Mouse (Mus musculus) kidney, embryonic 14.5 days (tissue): ENCODE results near the gene Fam207a. TPM values are rescaled to one million over a fixed set of nuclear protein-coding genes. Genes with fewer than 3 reads are reported as not detected.

Experiments used
- ATAC-seq: fragments of 200-750 bp; cut with Nextera tagmentation; 2 replicates; pipeline ENCODE4 v1.8.0; 2017; ENCODE audit warnings: moderate number of reproducible peaks, mild to moderate bottlenecking, moderate TSS enrichment, moderate library complexity; ENCODE audit not compliant: low FRiP score, low TSS enrichment
- H3K27ac ChIP-seq: fragments of 300-500 bp; sonication (generic); 2 replicates; pipeline ENCODE4 v1.5.1; 2014; ENCODE audit warnings: low read depth, mild to moderate bottlenecking, low read length, moderate library complexity, mixed read lengths
- H3K27me3 ChIP-seq: fragments of 300-500 bp; sonication (generic); 2 replicates; pipeline ENCODE4 v1.6.1; 2014; ENCODE audit warnings: mild to moderate bottlenecking, low read length; ENCODE audit not compliant: control insufficient read depth, insufficient read depth
- H3K36me3 ChIP-seq: fragments of 300-500 bp; sonication (generic); 2 replicates; pipeline ENCODE4 v1.6.1; 2014; ENCODE audit warnings: low read length, mixed read lengths; ENCODE audit not compliant: control insufficient read depth, insufficient read depth
- H3K4me1 ChIP-seq: fragments of 300-500 bp; sonication (generic); 2 replicates; pipeline ENCODE4 v1.6.1; 2014; ENCODE audit warnings: low read length, mixed read lengths; ENCODE audit not compliant: control insufficient read depth, insufficient read depth
- H3K4me2 ChIP-seq: fragments of 300-500 bp; sonication (generic); replicated peaks from 2 replicates; pipeline ENCODE4 v1.6.1; 2014; ENCODE audit warnings: low read depth, mild to moderate bottlenecking, low read length
- H3K4me3 ChIP-seq: fragments of 300-500 bp; sonication (generic); 2 replicates; pipeline ENCODE4 v1.5.1; 2014; ENCODE audit warnings: mild to moderate bottlenecking, low read length
- H3K9ac ChIP-seq: fragments of 300-500 bp; sonication (generic); 2 replicates; pipeline ENCODE4 v1.6.1; 2014; ENCODE audit warnings: low read depth, mild to moderate bottlenecking, low read length, moderate library complexity
- H3K9me3 ChIP-seq: fragments of 300-500 bp; sonication (generic); 2 replicates; pipeline ENCODE4 v1.6.1; 2016; ENCODE audit warnings: low read length; ENCODE audit not compliant: control insufficient read depth
- WGBS: fragments of 180-500 bp; shearing (Covaris S2); extraction: QIAGEN DNeasy Blood & Tissue Kit; methylation state at CpG from one replicate; pipeline ENCODE4 v1.1.7; 2014; 5-methylcytosine and 5-hydroxymethylcytosine counted together
- polyA plus RNA-seq: library from polyadenylated mRNA; unstranded; fragments of >200 nt; fragmentation: Nextera tagmentation; extraction: Ambion mirVana; gene quantifications from 2 replicates; pipeline ENCODE4 v1.2.1, GENCODE M21; 2014

Gene Fam207a
- polyA plus RNA-seq, 1 experiment from 2014 or later = 36.5 TPM

DNA sequence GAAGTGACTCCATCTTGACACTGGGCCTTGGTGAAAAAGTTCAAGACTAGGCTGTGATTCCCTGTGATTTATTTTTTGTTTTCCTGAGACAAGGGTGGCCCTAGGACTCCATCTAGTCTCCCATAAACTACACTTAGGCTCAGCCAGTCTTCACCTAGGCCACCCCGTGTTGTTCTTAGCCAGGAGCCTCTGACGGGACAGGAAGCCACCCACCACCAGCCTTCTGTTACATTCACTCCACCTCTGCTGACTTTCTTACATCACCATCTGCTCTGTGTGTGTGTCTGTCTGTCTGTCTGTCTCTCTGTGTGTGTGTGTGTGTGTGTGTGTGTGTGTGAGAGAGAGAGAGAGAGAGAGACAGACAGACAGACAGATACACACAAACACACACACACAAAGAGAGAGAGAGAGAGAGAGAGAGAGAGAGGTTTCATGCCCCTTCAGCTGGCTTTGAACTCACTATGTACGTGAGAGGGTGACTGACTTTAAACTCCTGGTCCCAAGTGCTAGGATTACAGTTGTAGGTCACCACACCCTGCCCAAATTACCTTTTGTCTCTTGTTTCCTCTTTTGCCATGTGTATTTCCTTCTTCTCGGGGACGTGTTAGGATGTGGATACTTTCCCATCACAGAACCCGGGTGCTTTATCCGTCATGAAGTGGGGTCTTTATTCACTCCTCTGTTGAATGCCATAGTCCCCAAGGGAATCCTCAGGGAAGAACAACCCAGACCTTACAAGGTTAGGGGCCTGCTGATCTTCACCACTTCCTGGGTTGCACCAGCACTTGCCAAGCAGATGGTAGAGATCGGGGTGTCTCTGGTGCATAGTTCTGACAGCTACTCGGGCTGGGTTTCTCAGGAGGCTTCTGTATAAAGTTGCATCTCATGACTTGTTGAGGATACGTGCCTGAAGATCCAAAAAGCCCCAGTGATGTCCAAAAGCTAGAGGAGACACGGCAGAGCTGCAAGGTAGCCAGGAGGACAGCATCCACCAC lies 21.9 kb upstream of the Fam207a start:
- WGBS = 77% methylated on average over 11 of the region's 11 CpGs
- Histone ChIP-seq H3K36me3 (no peaks in the 10 kb centered on the region), H3K4me1 (no peaks in the 10 kb centered on the region), H3K27me3 (no peaks in the 10 kb centered on the region), H3K4me2 (no peak overlapping the region), H3K27ac (no peak overlapping the region), H3K9ac (no peak overlapping the region), H3K4me3 (no peak overlapping the region), H3K9me3 (no peaks in the 10 kb centered on the region)
- ATAC-seq = no peak

DNA sequence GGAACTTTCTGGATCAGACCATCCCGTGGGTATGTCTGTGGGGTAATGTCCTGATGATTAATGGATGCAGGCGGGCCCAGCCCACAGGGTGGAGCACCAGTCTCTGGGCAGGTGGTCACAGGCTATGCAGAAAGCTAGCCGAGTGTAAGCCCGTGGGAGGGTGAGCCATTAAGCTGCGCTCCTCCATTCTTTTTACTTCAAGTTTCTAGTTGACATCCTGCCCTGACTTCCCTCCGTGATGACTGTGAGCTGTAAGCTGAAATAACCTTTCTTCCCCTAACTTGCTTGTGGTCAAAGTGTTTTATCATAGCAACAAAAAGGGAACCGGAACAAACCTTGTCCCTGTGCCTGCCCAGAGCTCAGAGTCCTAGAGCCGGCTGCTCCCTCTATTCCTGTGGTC lies 21.1 kb upstream of the Fam207a start:
- Histone ChIP-seq H3K4me3 (no peak overlapping the region), H3K27ac (no peak overlapping the region), H3K4me1 (no peaks in the 10 kb centered on the region), H3K9ac (no peak overlapping the region), H3K9me3 (no peaks in the 10 kb centered on the region), H3K27me3 (no peaks in the 10 kb centered on the region), H3K4me2 (no peak overlapping the region), H3K36me3 (no peaks in the 10 kb centered on the region)
- 56% methylated on average over 8 of the region's 8 CpGs for WGBS
- no peak for ATAC-seq

DNA sequence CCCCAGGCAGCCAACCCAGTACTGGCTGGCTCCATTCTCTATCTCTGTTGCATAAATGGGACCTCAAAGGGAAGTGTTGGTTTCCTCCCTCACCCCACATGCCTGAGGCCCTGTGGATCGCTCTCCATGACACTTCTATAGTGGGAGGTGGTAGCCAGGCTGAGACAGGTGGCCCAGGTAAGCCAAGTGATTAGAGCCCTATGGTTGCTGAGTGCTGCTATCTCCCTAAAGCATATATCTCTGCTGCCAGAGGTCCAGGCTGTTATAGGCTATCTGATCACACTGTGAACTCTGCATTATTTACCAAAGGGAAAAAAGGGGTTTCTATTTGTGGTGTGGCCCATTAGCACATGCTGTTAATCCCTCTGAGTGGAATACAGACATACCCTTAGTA lies 16.4 kb upstream of the Fam207a start:
- no peak overlapping the region for H3K4me3 ChIP-seq
- no peaks in the 10 kb centered on the region for H3K36me3 ChIP-seq
- no peaks in the 10 kb centered on the region for H3K27me3 ChIP-seq
- H3K9ac ChIP-seq = no peak overlapping the region
- H3K27ac ChIP-seq = no peak overlapping the region
- ATAC-seq = no peak
- no peaks in the 10 kb centered on the region for H3K9me3 ChIP-seq
- 78% methylated on average over 1 of the region's 1 CpGs for WGBS
- no peaks in the 10 kb centered on the region for H3K4me1 ChIP-seq
- H3K4me2 ChIP-seq = no peak overlapping the region

DNA sequence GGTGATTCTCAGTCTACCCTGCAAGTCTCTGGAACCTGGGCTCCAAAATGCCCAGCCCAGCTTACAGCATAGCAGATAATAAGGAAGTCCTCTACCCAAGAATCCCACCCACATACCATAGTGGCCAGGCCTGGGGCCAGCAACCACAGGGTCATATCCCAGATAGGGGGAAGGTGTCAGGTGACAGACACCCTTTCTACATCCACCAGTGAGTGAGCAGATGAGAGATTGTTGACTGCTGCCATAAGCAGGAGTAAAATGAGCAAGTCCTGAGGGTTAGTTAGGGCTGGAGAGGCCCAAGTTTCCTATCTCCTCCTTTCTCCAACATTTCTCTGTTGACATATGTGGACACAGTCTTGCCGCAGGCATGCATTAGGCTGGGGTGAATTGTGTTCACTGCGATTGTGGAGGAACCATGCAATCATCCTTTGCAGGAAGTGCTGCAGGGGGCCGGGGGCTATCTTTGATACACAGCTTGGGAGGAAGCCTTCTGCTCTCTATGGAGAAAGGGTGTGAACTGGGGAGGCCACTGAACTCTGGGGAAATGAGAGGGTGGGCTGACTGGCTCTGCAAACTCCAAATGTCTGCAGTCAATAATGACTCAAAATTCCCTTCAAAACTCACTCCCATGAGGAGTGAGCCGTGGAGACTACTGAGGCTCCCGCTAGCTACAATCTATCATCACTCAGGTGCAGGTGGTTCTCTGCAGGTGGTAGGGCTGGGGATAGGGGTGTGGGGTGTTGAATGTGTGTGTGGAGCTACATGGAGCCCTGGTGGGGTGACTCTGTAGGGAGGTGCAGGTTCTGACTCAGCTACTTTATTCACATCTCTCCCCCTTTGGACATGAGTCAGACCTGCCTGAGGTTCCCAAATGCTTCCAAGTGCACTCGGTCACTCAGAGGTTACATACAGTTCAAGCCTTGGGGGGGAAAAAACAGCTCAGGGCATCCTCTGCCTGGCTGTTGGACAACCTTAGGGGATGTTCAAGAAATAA lies 15.7 kb upstream of the Fam207a start:
- H3K4me2 ChIP-seq = no peak overlapping the region
- 75% methylated on average over 6 of the region's 6 CpGs for WGBS
- H3K27me3 ChIP-seq = no peaks in the 10 kb centered on the region
- no peaks in the 10 kb centered on the region for H3K36me3 ChIP-seq
- H3K9ac ChIP-seq = no peak overlapping the region
- no peak overlapping the region for H3K27ac ChIP-seq
- H3K9me3 ChIP-seq = no peaks in the 10 kb centered on the region
- no peaks in the 10 kb centered on the region for H3K4me1 ChIP-seq
- no peak for ATAC-seq
- no peak overlapping the region for H3K4me3 ChIP-seq

DNA sequence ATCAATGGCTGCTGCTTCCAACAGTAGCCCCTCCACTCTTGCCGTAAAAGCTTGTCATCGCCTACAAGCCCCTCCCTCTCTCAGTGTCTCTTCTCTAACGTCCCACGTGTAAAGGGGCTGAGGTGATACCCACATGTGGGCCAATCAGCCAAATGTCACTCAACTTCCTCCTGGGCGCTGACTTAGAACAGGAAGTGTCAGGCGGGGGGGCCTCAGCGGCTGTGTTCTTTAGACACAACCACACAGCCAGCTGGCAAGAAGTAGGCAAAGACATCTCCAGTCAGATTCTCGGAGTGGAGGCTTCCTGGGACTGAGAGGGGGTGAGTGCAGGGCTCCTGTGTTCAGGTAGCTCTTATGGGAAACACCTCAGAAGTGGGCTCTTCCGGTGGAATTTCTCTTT lies 14.6 kb upstream of the Fam207a start, which contains the start of gene Itgb2:
Gene Itgb2, plus strand, starts transcription at position 113 of the 400 bp plus-strand sequence.
- H3K4me3 ChIP-seq = no peak within 1 kb of the TSS
- WGBS = 62% methylated on average over 9 of the region's 9 CpGs
- no peak for ATAC-seq

DNA sequence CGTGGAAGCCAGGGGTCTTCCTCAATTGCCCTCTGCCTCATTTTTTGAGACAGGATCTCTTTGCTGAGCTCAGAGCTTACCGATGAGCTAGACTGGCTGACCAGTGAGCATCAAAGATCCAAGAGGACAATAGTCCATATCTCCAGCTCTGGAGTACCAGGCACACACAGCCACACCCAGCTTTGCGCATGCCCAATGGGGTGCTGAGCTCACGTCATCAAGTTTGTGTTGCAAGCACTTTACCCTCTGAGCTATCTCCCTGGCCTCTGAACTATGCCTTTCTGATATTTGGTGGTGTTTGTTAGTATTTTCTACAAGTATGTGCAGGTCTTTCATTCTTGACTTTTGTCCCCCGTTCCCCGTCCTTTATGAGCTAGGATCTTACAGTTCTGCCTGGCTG lies 13.0 kb upstream of the Fam207a start:
- Histone ChIP-seq H3K27me3 (no peaks in the 10 kb centered on the region), H3K9ac (no peak overlapping the region), H3K36me3 (no peaks in the 10 kb centered on the region), H3K4me3 (no peak overlapping the region), H3K4me1 (no peaks in the 10 kb centered on the region), H3K4me2 (no peak overlapping the region), H3K9me3 (no peaks in the 10 kb centered on the region), H3K27ac (no peak overlapping the region)
- WGBS = 91% methylated on average over 6 of the region's 6 CpGs
- no peak for ATAC-seq

More for the DNA sequence above, 14.6 kb upstream of the Fam207a start, which contains the start of gene Itgb2:
- Histone ChIP-seq H3K4me1 (no peaks in the 10 kb centered on the region), H3K27me3 (no peaks in the 10 kb centered on the region), H3K27ac (no peak within 1 kb of the TSS), H3K9ac (no peak within 1 kb of the TSS), H3K36me3 (no peaks in the 10 kb centered on the region), H3K4me2 (no peak within 1 kb of the TSS), H3K9me3 (no peaks in the 10 kb centered on the region)

DNA sequence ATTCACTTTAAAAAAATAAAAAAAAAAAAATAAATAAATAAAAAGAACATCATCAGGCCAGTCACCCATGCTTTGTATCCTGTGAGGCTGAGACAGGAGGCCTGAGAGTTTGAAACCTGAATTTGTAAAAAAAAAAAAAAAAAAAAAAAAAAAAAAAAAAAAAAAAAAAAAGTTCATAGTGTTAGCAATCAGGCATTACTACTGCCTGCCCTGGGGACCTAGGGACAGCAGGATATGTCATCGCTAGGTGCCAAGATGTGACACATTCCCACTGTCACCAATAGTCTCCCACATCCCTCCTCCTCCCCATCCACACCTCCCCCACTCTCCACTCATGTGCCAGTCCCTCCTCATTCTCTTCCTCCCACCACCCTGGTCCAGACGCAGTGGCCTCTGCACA lies 10.9 kb upstream of the Fam207a start:
- no peaks in the 10 kb centered on the region for H3K9me3 ChIP-seq
- H3K27me3 ChIP-seq = no peaks in the 10 kb centered on the region
- ATAC-seq = no peak
- no peaks in the 10 kb centered on the region for H3K36me3 ChIP-seq
- H3K4me3 ChIP-seq = no peak overlapping the region
- H3K27ac ChIP-seq = no peak overlapping the region
- H3K4me2 ChIP-seq = no peak overlapping the region
- H3K4me1 ChIP-seq = peaks cover 4% of the 10 kb centered on the region; the same call in 1 of the 2 replicates
- WGBS = 59% methylated on average over 2 of the region's 2 CpGs
- no peak overlapping the region for H3K9ac ChIP-seq

DNA sequence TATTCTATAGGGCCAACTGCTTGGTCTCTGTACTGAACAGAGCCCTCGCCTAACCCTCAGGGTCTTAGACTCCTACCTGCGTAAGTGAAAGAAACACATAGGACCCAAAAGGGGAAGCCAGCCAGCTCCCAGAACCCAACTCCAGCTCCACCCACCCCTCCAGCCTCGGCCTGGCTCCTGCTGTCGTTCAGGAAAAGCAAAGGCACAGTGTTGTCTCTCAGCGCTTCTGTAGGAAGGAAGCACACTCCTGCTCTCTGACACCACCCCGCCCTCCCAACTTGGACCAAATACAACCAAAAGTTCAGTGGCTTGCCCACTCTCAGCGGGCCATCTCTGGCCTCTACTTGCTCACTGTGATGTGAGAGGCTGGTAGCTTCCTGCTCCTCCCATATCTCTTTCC lies 7.7 kb upstream of the Fam207a start:
- ATAC-seq = no peak
- Histone ChIP-seq H3K4me2 (no peak overlapping the region), H3K4me3 (no peak overlapping the region), H3K27ac (no peak overlapping the region), H3K27me3 (no peaks in the 10 kb centered on the region), H3K9ac (no peak overlapping the region), H3K4me1 (peaks cover 4% of the 10 kb centered on the region; the same call in 1 of the 2 replicates), H3K36me3 (no peaks in the 10 kb centered on the region), H3K9me3 (no peaks in the 10 kb centered on the region)
- WGBS = 67% methylated on average over 7 of the region's 7 CpGs
